ENCODE assay signal across 25 mouse cellular contexts in the genomic region with DNA sequence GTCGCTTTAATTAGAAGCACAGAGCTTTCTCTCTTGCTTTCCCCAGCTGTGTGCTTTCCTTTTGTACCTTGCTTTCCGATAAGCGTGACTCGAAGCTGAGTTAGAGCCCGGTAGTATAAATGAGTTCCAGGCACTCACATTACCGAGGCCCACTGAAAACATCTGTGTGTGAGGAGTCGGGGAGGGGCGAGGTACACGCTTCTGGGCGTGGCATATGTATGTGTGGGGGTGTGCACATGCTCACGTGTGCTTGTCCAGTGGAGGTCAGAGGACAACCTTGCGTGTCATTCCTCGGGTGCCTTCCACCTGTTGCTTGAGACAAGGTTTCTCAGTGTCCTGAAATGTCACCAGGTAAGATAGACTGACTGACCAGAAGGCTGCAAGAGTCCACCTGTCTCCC.
"Had no signal": no experiment of that assay in that cellular context is flagged by ENCODE, and none has a peak within 500 bp of the region (broad histone marks: within the 10 kb centered on the region; RNA-seq: fewer than 3 reads in every experiment).

No protein-coding gene starts in this region.

- H3K4me3 ChIP-seq: hindbrain, embryonic 13.5 days; hindbrain, embryonic 15.5 days; kidney, embryonic 15.5 days; limb, embryonic 13.5 days; limb, embryonic 15.5 days; liver, embryonic 12.5 days had no signal

- H3K9me3 ChIP-seq: heart, embryonic 15.5 days; hindbrain, embryonic 15.5 days; kidney, embryonic 15.5 days; limb, embryonic 15.5 days; liver, embryonic 12.5 days had no signal

- H3K27ac ChIP-seq: heart, embryonic 13.5 days; heart, embryonic 15.5 days; hindbrain, embryonic 13.5 days; hindbrain, embryonic 15.5 days; hindbrain, postnatal 0 days; kidney, embryonic 15.5 days; kidney, postnatal 0 days; limb, embryonic 13.5 days; limb, embryonic 15.5 days; liver, embryonic 12.5 days; liver, embryonic 14.5 days had no signal

- H3K9ac ChIP-seq: heart, embryonic 15.5 days; hindbrain, embryonic 13.5 days; hindbrain, embryonic 15.5 days; kidney, embryonic 15.5 days; limb, embryonic 13.5 days; limb, embryonic 15.5 days; liver, embryonic 12.5 days; liver, embryonic 14.5 days had no signal

- H3K27me3 ChIP-seq: heart, embryonic 13.5 days; heart, embryonic 15.5 days; hindbrain, embryonic 13.5 days; hindbrain, embryonic 15.5 days; kidney, embryonic 15.5 days; limb, embryonic 13.5 days; limb, embryonic 15.5 days; liver, embryonic 12.5 days had no signal

- H3K4me1 ChIP-seq: hindbrain, embryonic 13.5 days; hindbrain, embryonic 15.5 days; kidney, embryonic 15.5 days; limb, embryonic 13.5 days; limb, embryonic 15.5 days; liver, embryonic 12.5 days had no signal

- ATAC-seq: hindbrain, postnatal 0 days; intestine, embryonic 16.5 days; liver, embryonic 12.5 days had no signal

- DNase-seq: gastrocnemius, postnatal 14 days; gastrocnemius, postnatal 36 days; heart, adult 18-20 months; heart, postnatal 14 days; heart, postnatal 36 days; kidney, adult 11 months; kidney, adult 2 months; kidney, adult 9 months; kidney, postnatal 14 days; kidney, postnatal 36 days; layer of hippocampus, adult 9-11 months; layer of hippocampus, postnatal 36 days; left cerebral cortex, postnatal 4 days had no signal

- H3K4me2 ChIP-seq: hindbrain, embryonic 13.5 days; hindbrain, embryonic 15.5 days; kidney, embryonic 15.5 days; limb, embryonic 13.5 days; limb, embryonic 15.5 days; liver, embryonic 12.5 days had no signal
